Mouse (Mus musculus): ENCODE data around the gene Tgfb2.

Tgfb2 gene

GRCm38 (mm10) chr1:186610481-186610880, 95.3 kb downstream of the Tgfb2 start:
- in situ Hi-C loops (cut with MboI; ENCODE audit: low pct_unique_long_range_greater_than_20kb in 1 of 2, low sequenced_read_pairs in 2 of 2, unreplicated experiment in 1 of 2): no loop called here

GRCm38 (mm10) chr1:186609793-186610233, 96.0 kb downstream of the Tgfb2 start:
- in situ Hi-C loops (cut with MboI; ENCODE audit: low pct_unique_long_range_greater_than_20kb in 1 of 2, low sequenced_read_pairs in 2 of 2, unreplicated experiment in 1 of 2): no loop called here

GRCm38 (mm10) chr1:186608116-186608515, 97.7 kb downstream of the Tgfb2 start:
- in situ Hi-C loops (cut with MboI; ENCODE audit: low pct_unique_long_range_greater_than_20kb in 1 of 2, low sequenced_read_pairs in 2 of 2, unreplicated experiment in 1 of 2): no loop called here

- in situ Hi-C loops (cut with MboI; ENCODE audit: low pct_unique_long_range_greater_than_20kb in 1 of 2, low sequenced_read_pairs in 2 of 2, unreplicated experiment in 1 of 2): no loop called here
Measured at GRCm38 (mm10) chr1:186605635-186606034, 100.2 kb downstream of the Tgfb2 start.

GRCm38 (mm10) chr1:186604124-186604523, 101.7 kb downstream of the Tgfb2 start:
- in situ Hi-C loops (cut with MboI; ENCODE audit: low pct_unique_long_range_greater_than_20kb in 1 of 2, low sequenced_read_pairs in 2 of 2, unreplicated experiment in 1 of 2): no loop called here

- in situ Hi-C loops (cut with MboI; ENCODE audit: low pct_unique_long_range_greater_than_20kb in 1 of 2, low sequenced_read_pairs in 2 of 2, unreplicated experiment in 1 of 2): no loop called here
Measured at GRCm38 (mm10) chr1:186588226-186588625, 117.6 kb downstream of the Tgfb2 start.

GRCm38 (mm10) chr1:186587065-186587804, 118.6 kb downstream of the Tgfb2 start:
- in situ Hi-C loops (cut with MboI; ENCODE audit: low pct_unique_long_range_greater_than_20kb in 1 of 2, low sequenced_read_pairs in 2 of 2, unreplicated experiment in 1 of 2): no loop called here

GRCm38 (mm10) chr1:186585571-186586164, 120.1 kb downstream of the Tgfb2 start:
- in situ Hi-C loops (cut with MboI; ENCODE audit: low pct_unique_long_range_greater_than_20kb in 1 of 2, low sequenced_read_pairs in 2 of 2, unreplicated experiment in 1 of 2): no loop called here

- in situ Hi-C loops (cut with MboI; ENCODE audit: low pct_unique_long_range_greater_than_20kb in 1 of 2, low sequenced_read_pairs in 2 of 2, unreplicated experiment in 1 of 2): no loop called here
Measured at GRCm38 (mm10) chr1:186583933-186584332, 121.9 kb downstream of the Tgfb2 start.

GRCm38 (mm10) chr1:186582113-186582512, 123.7 kb downstream of the Tgfb2 start:
- in situ Hi-C loops (cut with MboI; ENCODE audit: low pct_unique_long_range_greater_than_20kb in 1 of 2, low sequenced_read_pairs in 2 of 2, unreplicated experiment in 1 of 2): no loop called here

GRCm38 (mm10) chr1:186581666-186582065, 124.1 kb downstream of the Tgfb2 start:
- in situ Hi-C loops (cut with MboI; ENCODE audit: low pct_unique_long_range_greater_than_20kb in 1 of 2, low sequenced_read_pairs in 2 of 2, unreplicated experiment in 1 of 2): no loop called here

GRCm38 (mm10) chr1:186581114-186581513, 124.7 kb downstream of the Tgfb2 start:
- in situ Hi-C loops (cut with MboI; ENCODE audit: low pct_unique_long_range_greater_than_20kb in 1 of 2, low sequenced_read_pairs in 2 of 2, unreplicated experiment in 1 of 2): no loop called here

GRCm38 (mm10) chr1:186577302-186577701, 128.5 kb downstream of the Tgfb2 start:
- in situ Hi-C loops (cut with MboI; ENCODE audit: low pct_unique_long_range_greater_than_20kb in 1 of 2, low sequenced_read_pairs in 2 of 2, unreplicated experiment in 1 of 2): no loop called here

GRCm38 (mm10) chr1:186575629-186576028, 130.2 kb downstream of the Tgfb2 start:
- in situ Hi-C loops (cut with MboI; ENCODE audit: low pct_unique_long_range_greater_than_20kb in 1 of 2, low sequenced_read_pairs in 2 of 2, unreplicated experiment in 1 of 2): no loop called here

GRCm38 (mm10) chr1:186575074-186575473, 130.7 kb downstream of the Tgfb2 start:
- in situ Hi-C loops (cut with MboI; ENCODE audit: low pct_unique_long_range_greater_than_20kb in 1 of 2, low sequenced_read_pairs in 2 of 2, unreplicated experiment in 1 of 2): no loop called here
